Mouse (Mus musculus): ENCODE measurements at regions not wholly inside any gene's neighbourhood (a gene's known extent, or its start where the extent isn't known, plus 50 kb on each side); places are given as distances from the start of the nearest gene placed in this dataset.

DNA sequence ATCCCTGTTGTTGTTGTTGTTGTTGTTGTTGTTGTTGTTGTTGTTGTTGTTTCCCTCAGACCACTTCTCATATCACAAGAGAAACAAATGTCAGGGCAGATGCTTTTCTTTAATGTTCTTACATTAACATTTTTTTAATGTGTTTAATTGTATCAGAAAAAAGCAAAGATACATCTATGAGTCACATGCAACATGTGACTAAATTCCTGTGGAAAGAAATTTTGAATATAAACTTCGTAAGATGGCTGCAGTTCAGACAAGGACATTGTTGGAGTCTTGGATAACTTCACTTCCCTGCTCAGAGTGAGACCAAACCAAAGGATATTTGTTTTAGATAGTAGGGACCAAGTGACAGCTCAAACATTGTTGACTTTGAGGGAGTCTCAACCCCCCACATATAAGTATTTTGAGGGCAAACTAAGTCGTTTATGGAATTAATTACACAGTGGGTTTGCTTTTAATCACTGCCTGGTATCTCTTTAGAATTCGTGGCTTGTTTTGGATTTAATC is 86.4 kb upstream of the Cxcl13 start:
- no peak for TF ChIP-seq MAZ (IDR thresholded peaks at IDR 0.05; ENCODE audit: low read depth, low read length)
- TF ChIP-seq MAX (IDR thresholded peaks at IDR 0.05; ENCODE audit: low read length): no peak
- TF ChIP-seq POLR2AphosphoS2 (IDR thresholded peaks at IDR 0.05; ENCODE audit: low read depth, low read length): no peak
- no peak for TF ChIP-seq POLR2A (IDR thresholded peaks at IDR 0.05; ENCODE audit: low read depth, low read length)
- no peak for TF ChIP-seq CTCF (conservative IDR thresholded peaks at IDR 0.05 in 1 of 2, IDR thresholded peaks at IDR 0.05 in 1 of 2; ENCODE audit: low read depth in 2 of 2, low read length in 2 of 2)
- no peak for TF ChIP-seq ZC3H11A (IDR thresholded peaks at IDR 0.05; ENCODE audit: low read depth, low read length)
- TF ChIP-seq EP300 (IDR thresholded peaks at IDR 0.05; ENCODE audit: low read length): no peak
- no peak for TF ChIP-seq RAD21 (IDR thresholded peaks at IDR 0.05; ENCODE audit: low read depth, low read length)
- TF ChIP-seq PAX5 (IDR thresholded peaks at IDR 0.05; ENCODE audit: low read length): no peak

Measured in CH12.LX (cell line).